Comparison of ENCODE assay signal across 19 mouse cellular contexts in the genomic region with DNA sequence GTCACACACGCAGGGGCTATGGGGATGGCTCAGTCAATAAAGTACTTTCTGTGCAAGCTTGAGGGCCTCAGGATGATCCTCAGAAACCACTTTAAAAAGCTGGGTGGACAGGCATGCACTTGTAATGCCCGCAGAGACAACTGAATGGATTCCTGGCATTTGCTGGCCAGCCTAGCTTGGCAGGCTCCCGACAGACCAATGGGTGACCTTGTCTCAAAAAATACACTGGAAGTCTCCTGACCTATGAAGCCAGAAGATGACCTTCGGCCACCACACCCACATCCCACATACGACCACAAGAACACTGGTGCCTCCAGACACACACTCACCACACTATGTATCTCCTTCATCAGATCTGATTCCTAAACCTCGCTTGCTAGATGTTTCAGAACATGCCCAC.
DNase-seq lines count a peak whose midpoint lies in the region; ATAC-seq lines count a peak whose summit lies in the region.
"Had no signal": no experiment of that assay in that cellular context is flagged by ENCODE, and none has a peak within 500 bp of the region (broad histone marks: within the 10 kb centered on the region; RNA-seq: fewer than 3 reads in every experiment).

No protein-coding gene starts in this region.

- ATAC-seq in inflammation-experienced regulatory T-cells, adult 6 months: no peak
- ATAC-seq: CD4-positive, CD25-positive, alpha-beta regulatory T cell, adult 4 months; forebrain, embryonic 15.5 days; forebrain, postnatal 0 days had no signal

- DNase-seq in 3134 (ENCODE audit: extremely low read depth, insufficient read length, low spot score) (peak; percentile 71), 3T3-L1 (ENCODE audit: low read depth, low spot score) (peak; percentile 52)
- peak; percentile 76 for DNase-seq in Muller cell, postnatal 12 days (ENCODE audit: inconsistent ontology term)
- no peak for DNase-seq in retina, postnatal 1 day
- no peak for DNase-seq in c-Kit-positive CD71-positive TER-119-positive erythroid progenitor cells, embryonic 14.5 days (ENCODE audit: low spot score)
- DNase-seq: adrenal gland, adult 8-10 months; adrenal gland, postnatal 14 days; adrenal gland, postnatal 36 days; B cell, adult 2 months; cerebellum, adult 11 months; cerebellum, adult 18-20 months; cerebellum, adult 8-10 months; cerebellum, adult 9-11 months; cerebellum, postnatal 36 days; embryo, embryonic 11 days; forebrain, postnatal 0 days had no signal

Comparison
In these comparisons a context has a peak if more than half of its experiments do, and no peak if none do; other contexts are left out.
1. DNase-seq: peak in 3134 (single experiment), 3T3-L1 (single experiment) and Muller cell, postnatal 12 days (single experiment); none in retina, postnatal 1 day (single experiment) and c-Kit-positive CD71-positive TER-119-positive erythroid progenitor cells, embryonic 14.5 days (single experiment).